Mouse (Mus musculus) gastrocnemius, adult 8-10 months (tissue): Measurements from ENCODE around the gene Vgll4. TPM values are rescaled to one million over a fixed set of nuclear protein-coding genes. Genes with fewer than 3 reads are reported as not detected.

Experiments used
- DNase-seq, 2 experiments: peaks; one replicate each; pipeline ENCODE4 v3.0.0; 2022; ENCODE audit warnings: low spot score in 2 of 2
- total RNA-seq, 4 experiments: library from RNA; stranded (reverse); gene quantifications; 2 replicates each; pipeline ENCODE4 v1.2.4; 2022

The Vgll4 gene
- total RNA-seq, 4 experiments from 2014 or later, result 17.5 to 30.1 (median 21.6) TPM

GRCm38 (mm10) chr6:114847582-114848174 lies 122.1 kb downstream of the Vgll4 start:
- DNase-seq, result no peak

- DNase-seq, result no peak
These were observed 123.5 kb downstream of the Vgll4 start for GRCm38 (mm10) chr6:114846153-114846772.

- DNase-seq, result no peak
These were observed 126.9 kb downstream of the Vgll4 start for GRCm38 (mm10) chr6:114842863-114843262.

GRCm38 (mm10) chr6:114842131-114842530 lies 127.7 kb downstream of the Vgll4 start:
- no peak for DNase-seq

- no peak for DNase-seq
These were observed 129.8 kb downstream of the Vgll4 start for GRCm38 (mm10) chr6:114840012-114840411.

GRCm38 (mm10) chr6:114838872-114839271 lies 130.9 kb downstream of the Vgll4 start:
- peak in 1 of 2 experiments; percentile 59 for DNase-seq

- DNase-seq, result no peak
These were observed 133.4 kb downstream of the Vgll4 start for GRCm38 (mm10) chr6:114836433-114836832.

GRCm38 (mm10) chr6:114835752-114836151 lies 134.0 kb downstream of the Vgll4 start:
- DNase-seq, result no peak

GRCm38 (mm10) chr6:114835344-114835743 lies 134.4 kb downstream of the Vgll4 start:
- DNase-seq, result no peak

- DNase-seq, result no peak
These were observed 135.9 kb downstream of the Vgll4 start for GRCm38 (mm10) chr6:114833791-114834346.

- DNase-seq, result peak in 1 of 2 experiments; percentile 49
These were observed 136.6 kb downstream of the Vgll4 start for GRCm38 (mm10) chr6:114833058-114833685.

GRCm38 (mm10) chr6:114831807-114832206 lies 138.0 kb downstream of the Vgll4 start:
- no peak for DNase-seq

- no peak for DNase-seq
These were observed 139.9 kb downstream of the Vgll4 start for GRCm38 (mm10) chr6:114829660-114830438.

- no peak for DNase-seq
These were observed 142.9 kb downstream of the Vgll4 start for GRCm38 (mm10) chr6:114826889-114827288.

GRCm38 (mm10) chr6:114821646-114822045 lies 148.1 kb downstream of the Vgll4 start:
- DNase-seq, result no peak

GRCm38 (mm10) chr6:114819971-114820481 lies 149.8 kb downstream of the Vgll4 start:
- no peak for DNase-seq

- no peak for DNase-seq
These were observed 151.3 kb downstream of the Vgll4 start for GRCm38 (mm10) chr6:114818471-114818870.

- no peak for DNase-seq
These were observed 151.8 kb downstream of the Vgll4 start for GRCm38 (mm10) chr6:114817948-114818347.

GRCm38 (mm10) chr6:114814882-114815650 lies 154.7 kb downstream of the Vgll4 start:
- no peak for DNase-seq

- no peak for DNase-seq
These were observed 155.5 kb downstream of the Vgll4 start for GRCm38 (mm10) chr6:114814199-114814881.
